Mouse (Mus musculus) small intestine, adult 2 months (tissue): Measurements from ENCODE around the gene Ebf1.

Source experiments
- CTCF ChIP-seq: fragments of 200-500 bp; IDR thresholded peaks from 2 replicates; pipeline ENCODE4 v1.5.1; 2012; ENCODE audit warnings: low read depth, mild to moderate bottlenecking, control low read depth, inconsistent platforms, low read length, moderate library complexity, mixed read lengths; ENCODE audit not compliant: insufficient replicate concordance, insufficient read length; ENCODE audit errors: extremely low read depth
- POLR2A ChIP-seq: fragments of 200-500 bp; IDR thresholded peaks from 2 replicates; pipeline ENCODE4 v1.6.1; 2012; ENCODE audit warnings: low read depth, mild to moderate bottlenecking, control low read depth, inconsistent platforms, low read length, moderate library complexity

DNA sequence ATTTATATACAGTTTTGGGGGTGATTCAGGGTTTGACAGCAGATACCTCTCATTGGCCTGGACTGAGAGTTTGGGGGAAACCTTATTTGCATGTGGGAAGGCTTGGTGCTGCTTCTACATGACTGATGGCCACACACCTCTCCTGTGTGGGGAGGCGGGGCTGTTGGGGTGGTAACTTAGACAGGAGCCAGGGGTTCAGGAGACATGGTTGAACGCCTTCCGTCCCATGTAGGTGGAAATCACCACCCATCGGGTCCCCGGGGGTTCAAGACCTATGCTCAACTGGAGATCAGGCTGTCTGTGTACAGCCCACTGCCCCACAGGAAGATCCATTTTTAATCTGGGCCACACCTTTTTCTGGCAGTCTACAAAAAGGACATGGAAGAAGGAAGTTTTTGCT, 42.3 kb upstream of the Ebf1 start:
- TF ChIP-seq CTCF (no peak), POLR2A (no peak)
